ENCODE assay signal across 15 mouse cellular contexts in the genomic region with DNA sequence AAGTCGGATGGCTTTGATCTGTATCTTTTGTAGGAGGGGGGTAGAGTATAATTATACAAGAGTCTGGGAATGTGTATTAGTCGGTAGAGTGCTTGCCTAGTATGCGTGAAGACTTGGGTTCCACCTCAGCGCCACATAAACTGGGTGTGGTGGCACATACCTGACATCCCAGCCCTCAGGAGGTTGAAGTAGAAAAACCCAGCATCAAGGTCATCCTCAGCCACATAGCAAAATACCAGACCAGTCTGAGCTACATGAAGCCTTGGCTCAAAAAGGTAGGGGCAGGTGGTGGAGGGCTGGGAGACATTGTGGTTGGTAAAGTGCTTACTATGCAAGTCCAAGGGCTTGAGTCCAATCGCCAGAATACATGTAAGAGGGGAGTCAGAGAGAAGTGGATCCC. TPM values are rescaled to one million over a fixed set of nuclear protein-coding genes. Genes with fewer than 3 reads are reported as not detected.
"Had no signal": no experiment of that assay in that cellular context is flagged by ENCODE, and none has a peak within 500 bp of the region (broad histone marks: within the 10 kb centered on the region; RNA-seq: fewer than 3 reads in every experiment).

No protein-coding gene starts in this region.

- H3K9me3 ChIP-seq: liver, embryonic 13.5 days; neural tube, embryonic 12.5 days; neural tube, embryonic 15.5 days had no signal

- ATAC-seq: intestine, postnatal 0 days had no signal

- H3K4me2 ChIP-seq: liver, embryonic 13.5 days; midbrain, embryonic 11.5 days; neural tube, embryonic 12.5 days; neural tube, embryonic 15.5 days had no signal

- H3K36me3 ChIP-seq: liver, embryonic 13.5 days; neural tube, embryonic 12.5 days; neural tube, embryonic 15.5 days had no signal

- H3K27me3 ChIP-seq: liver, embryonic 13.5 days; neural tube, embryonic 12.5 days; neural tube, embryonic 15.5 days had no signal

- H3K27ac ChIP-seq: left cerebral cortex, adult 2 months; liver, embryonic 13.5 days; neural tube, embryonic 12.5 days; neural tube, embryonic 15.5 days had no signal

- H3K9ac ChIP-seq: liver, embryonic 13.5 days; neural tube, embryonic 12.5 days; neural tube, embryonic 15.5 days had no signal

- H3K4me3 ChIP-seq: left cerebral cortex, adult 2 months; liver, embryonic 13.5 days; neural tube, embryonic 12.5 days; neural tube, embryonic 15.5 days had no signal

- DNase-seq: layer of hippocampus, postnatal 36 days; liver, embryonic 13.5 days; lung, adult 2 months; lung, postnatal 14 days; lung, postnatal 4 days; midbrain, embryonic 14.5 days; retina, postnatal 1 day; right cerebral cortex, postnatal 25 days; thymus, postnatal 25 days had no signal

RNA-seq across cellular contexts. Expression of gene Bok, which starts 12.8 kb away (rescaled TPM):
- total RNA-seq: megakaryocyte-erythroid progenitor cell, adult 5-6 weeks had no signal
